Mouse (Mus musculus): ENCODE data around the gene Lzts3.

DNA sequence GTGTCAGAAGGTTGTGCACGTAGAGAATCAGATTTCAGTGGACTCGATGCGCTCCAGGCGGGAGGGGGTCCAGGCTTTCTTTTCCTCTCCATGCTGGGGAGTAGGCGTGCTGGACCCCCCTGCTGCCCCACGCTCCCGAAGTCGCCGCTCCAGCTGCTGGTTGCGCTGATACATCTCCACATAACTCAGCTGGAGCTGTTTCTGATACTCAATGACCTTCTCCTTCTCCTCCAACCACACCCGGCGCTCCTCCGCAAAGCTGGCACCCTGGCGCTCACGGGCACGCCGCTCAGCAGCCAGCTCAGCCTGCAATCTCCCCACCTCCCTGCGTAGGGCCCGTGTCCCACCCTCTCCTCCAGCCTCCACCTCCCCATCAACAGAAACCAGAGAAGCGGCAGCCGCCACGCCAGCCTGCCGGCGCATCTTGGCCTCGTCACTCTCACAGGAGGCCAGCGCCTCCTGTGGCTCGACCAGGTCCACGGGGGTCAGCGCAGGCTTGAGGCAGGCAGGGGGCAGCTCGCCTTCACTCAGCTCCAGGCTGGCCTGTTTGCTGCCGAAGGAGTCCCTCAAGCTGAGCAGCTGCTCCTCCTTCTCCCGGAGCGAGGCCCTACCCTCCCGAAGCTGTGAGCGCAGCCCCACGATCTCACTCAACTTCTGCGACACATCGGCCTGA is 7.7 kb downstream of the Lzts3 start:
- TF ChIP-seq CTCF (IDR thresholded peaks at IDR 0.05; ENCODE audit: insufficient read depth, low read depth, low read length): no peak
- TF ChIP-seq POLR2A (IDR thresholded peaks at IDR 0.05; ENCODE audit: insufficient read depth, low read depth, low read length): no peak
